Mouse (Mus musculus) hindbrain, postnatal 0 days (tissue): ENCODE measurements around the gene Pcdh7. TPM values are rescaled to one million over a fixed set of nuclear protein-coding genes. Genes with fewer than 3 reads are reported as not detected.

ENCODE experiments used
- ATAC-seq: fragments of 200-750 bp; cut with Nextera tagmentation; 2 replicates; pipeline ENCODE4 v1.8.0; 2017; ENCODE audit warnings: mild to moderate bottlenecking, moderate TSS enrichment, moderate library complexity
- DNase-seq: peaks from one replicate; pipeline ENCODE4 v3.0.0-alpha.2; 2015; ENCODE audit warnings: low spot score
- H3K27ac ChIP-seq: fragments of 300-500 bp; sonication (generic); 2 replicates; pipeline ENCODE4 v1.5.1; 2014; ENCODE audit warnings: mild to moderate bottlenecking
- H3K27me3 ChIP-seq: fragments of 300-500 bp; sonication (generic); 2 replicates; pipeline ENCODE4 v1.6.1; 2014; ENCODE audit warnings: low read length, mixed read lengths; ENCODE audit not compliant: insufficient read depth
- H3K36me3 ChIP-seq: fragments of 300-500 bp; sonication (generic); 2 replicates; pipeline ENCODE4 v1.6.1; 2014; ENCODE audit warnings: low read length, mixed read lengths; ENCODE audit not compliant: insufficient read depth
- H3K4me1 ChIP-seq: fragments of 300-500 bp; sonication (generic); 2 replicates; pipeline ENCODE4 v1.6.1; 2014; ENCODE audit warnings: antibody characterized with exemption, low read length, mixed read lengths; ENCODE audit not compliant: insufficient read depth
- H3K4me2 ChIP-seq: fragments of 300-500 bp; sonication (generic); 2 replicates; pipeline ENCODE4 v1.6.1; 2014; ENCODE audit warnings: low read depth, mild to moderate bottlenecking, low read length, moderate library complexity, mixed read lengths
- H3K4me3 ChIP-seq: fragments of 300-500 bp; sonication (generic); 2 replicates; pipeline ENCODE4 v1.5.1; 2014; ENCODE audit warnings: low read length
- H3K9ac ChIP-seq: fragments of 300-500 bp; sonication (generic); replicated peaks from 2 replicates; pipeline ENCODE4 v1.6.1; 2014; ENCODE audit warnings: mild to moderate bottlenecking, low read length, moderate library complexity, mixed read lengths
- H3K9me3 ChIP-seq: fragments of 300-500 bp; sonication (generic); 2 replicates; pipeline ENCODE4 v1.6.1; 2016; ENCODE audit warnings: low read length, mixed read lengths
- CTCF ChIP-seq: IDR thresholded peaks from 2 replicates; pipeline ENCODE4 v1.5.1; 2016; ENCODE audit warnings: antibody characterized with exemption, control low read depth, low read depth
- WGBS: fragments of 180-500 bp; shearing (Covaris S2); extraction: QIAGEN DNeasy Blood & Tissue Kit; methylation state at CpG from one replicate; pipeline ENCODE4 v1.1.7; 2014; 5-methylcytosine and 5-hydroxymethylcytosine counted together
- polyA plus RNA-seq: library from polyadenylated mRNA; unstranded; fragments of >200 nt; fragmentation: Nextera tagmentation; extraction: Ambion mirVana; gene quantifications from 2 replicates; pipeline ENCODE4 v1.2.1, GENCODE M21; 2015
- total RNA-seq: library from RNA; depleted of rRNA; stranded (reverse); fragments of >200 nt; gene quantifications from 2 replicates; pipeline ENCODE4 v1.2.3, GENCODE M21; 2014

Gene Pcdh7
- total and polyA plus RNA-seq, 2 experiments from 2014 or later = 26.1 to 152 TPM

DNA sequence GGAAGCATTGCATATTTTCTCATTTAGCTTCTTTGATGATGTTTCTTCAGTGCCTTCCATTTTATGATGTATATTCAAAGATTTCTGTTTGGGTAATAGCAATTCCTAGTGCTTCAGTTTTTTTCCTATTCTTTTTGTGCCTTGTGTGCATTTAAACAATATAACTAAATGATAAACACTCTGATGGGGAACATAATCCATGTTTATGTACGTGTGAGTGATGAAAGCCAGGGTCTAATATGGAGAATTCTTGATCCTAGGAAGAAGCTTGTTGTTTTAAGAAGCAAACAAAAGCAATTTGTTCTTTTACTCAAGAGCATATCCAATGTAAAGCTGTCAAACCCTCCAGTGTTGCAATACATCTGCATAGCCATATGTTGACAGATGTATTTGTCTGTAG is 153.0 kb downstream of the Pcdh7 start:
- DNase-seq = no peak
- no peak overlapping the region for H3K4me3 ChIP-seq
- 70% methylated on average over 1 of the region's 1 CpGs for WGBS
- TF ChIP-seq CTCF = no peak
- no peaks in the 10 kb centered on the region for H3K9me3 ChIP-seq
- no peaks in the 10 kb centered on the region for H3K27me3 ChIP-seq
- H3K27ac ChIP-seq = no peak overlapping the region
- no peak overlapping the region for H3K9ac ChIP-seq
- no peaks in the 10 kb centered on the region for H3K4me1 ChIP-seq
- no peak overlapping the region for H3K4me2 ChIP-seq
- no peaks in the 10 kb centered on the region for H3K36me3 ChIP-seq
- no peak for ATAC-seq

DNA sequence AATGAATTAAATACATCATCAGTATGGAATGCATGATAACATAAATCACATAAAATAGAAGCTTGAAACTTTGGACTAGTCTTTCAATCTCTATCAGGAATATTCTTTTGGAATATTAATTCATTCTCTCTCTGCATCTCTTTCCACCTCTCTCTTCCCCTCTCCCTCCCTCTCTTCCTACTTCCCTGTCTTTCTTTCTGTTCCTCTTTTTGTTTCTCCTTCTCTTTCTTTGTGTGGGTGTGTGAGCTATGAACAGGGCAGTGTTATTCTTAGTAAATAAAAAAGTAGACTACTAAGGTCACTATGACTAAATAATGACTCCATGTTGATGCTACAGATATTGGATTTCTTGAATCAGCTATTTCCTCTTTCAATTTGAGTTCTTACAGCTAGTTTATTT is 167.2 kb downstream of the Pcdh7 start:
- Histone ChIP-seq H3K27me3 (no peaks in the 10 kb centered on the region), H3K4me3 (no peak overlapping the region), H3K4me2 (no peak overlapping the region), H3K36me3 (no peaks in the 10 kb centered on the region), H3K9me3 (no peaks in the 10 kb centered on the region), H3K9ac (no peak overlapping the region), H3K4me1 (no peaks in the 10 kb centered on the region), H3K27ac (no peak overlapping the region)
- no peak for TF ChIP-seq CTCF
- no peak for ATAC-seq
- DNase-seq = no peak

DNA sequence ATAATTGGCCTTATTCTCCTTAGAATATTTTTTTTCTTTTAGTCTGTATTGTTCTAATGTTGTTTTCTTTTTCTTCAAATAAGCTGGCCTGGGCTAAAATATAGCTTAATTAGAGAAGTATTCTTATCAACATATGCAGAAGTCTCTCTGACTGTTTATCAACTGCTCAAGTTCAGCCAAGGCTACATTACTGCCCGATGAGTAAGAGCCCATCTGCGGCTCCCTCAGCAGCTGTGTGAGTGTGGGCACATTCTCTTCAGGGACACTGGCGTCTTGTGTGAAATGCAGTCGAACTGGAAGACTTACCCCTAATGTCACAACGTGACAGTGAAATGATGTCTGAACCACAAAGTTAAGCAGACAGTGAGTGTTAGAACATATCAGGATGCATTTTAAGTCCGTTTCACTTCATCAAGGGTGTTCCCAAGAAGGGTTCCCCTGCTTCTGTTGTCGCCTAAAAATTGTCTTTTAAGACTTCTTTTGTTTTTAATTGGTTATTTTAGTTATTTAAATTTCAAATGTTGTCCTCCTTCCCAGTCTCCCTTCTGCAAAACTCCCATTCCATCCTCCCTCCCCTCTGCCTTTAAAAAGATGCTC is 181.3 kb downstream of the Pcdh7 start:
- TF ChIP-seq CTCF = no peak
- DNase-seq = no peak
- no peak overlapping the region for H3K27ac ChIP-seq
- no peak overlapping the region for H3K4me2 ChIP-seq
- no peak overlapping the region for H3K4me3 ChIP-seq
- 75% methylated on average over 7 of the region's 7 CpGs for WGBS
- H3K36me3 ChIP-seq = no peaks in the 10 kb centered on the region
- no peaks in the 10 kb centered on the region for H3K4me1 ChIP-seq
- no peaks in the 10 kb centered on the region for H3K27me3 ChIP-seq
- H3K9ac ChIP-seq = no peak overlapping the region
- H3K9me3 ChIP-seq = no peaks in the 10 kb centered on the region
- ATAC-seq = no peak

DNA sequence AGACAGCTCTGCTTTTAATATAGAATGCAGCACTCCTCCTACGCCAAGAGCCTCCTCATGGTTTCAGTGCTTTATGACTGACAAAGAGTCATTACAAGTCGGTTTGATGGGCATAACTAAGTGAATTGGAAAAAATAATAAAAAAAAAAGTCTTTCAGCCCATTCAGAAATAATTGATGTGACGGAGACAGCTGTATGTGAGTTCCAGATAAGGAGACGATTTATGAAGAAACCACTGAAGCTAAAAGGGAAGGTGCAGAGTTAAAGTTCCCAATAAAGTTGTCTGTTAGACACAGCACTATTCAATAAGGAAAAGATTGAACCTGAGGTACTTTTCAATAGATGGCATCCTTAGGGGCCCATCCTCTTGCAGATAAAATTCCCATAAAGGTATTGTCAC is 189.5 kb downstream of the Pcdh7 start:
- TF ChIP-seq CTCF = no peak
- Histone ChIP-seq H3K36me3 (no peaks in the 10 kb centered on the region), H3K27ac (no peak overlapping the region), H3K27me3 (no peaks in the 10 kb centered on the region), H3K4me1 (no peaks in the 10 kb centered on the region), H3K4me2 (no peak overlapping the region), H3K9me3 (no peaks in the 10 kb centered on the region), H3K9ac (no peak overlapping the region), H3K4me3 (no peak overlapping the region)
- WGBS = 77% methylated on average over 4 of the region's 4 CpGs
- no peak for ATAC-seq
- no peak for DNase-seq

DNA sequence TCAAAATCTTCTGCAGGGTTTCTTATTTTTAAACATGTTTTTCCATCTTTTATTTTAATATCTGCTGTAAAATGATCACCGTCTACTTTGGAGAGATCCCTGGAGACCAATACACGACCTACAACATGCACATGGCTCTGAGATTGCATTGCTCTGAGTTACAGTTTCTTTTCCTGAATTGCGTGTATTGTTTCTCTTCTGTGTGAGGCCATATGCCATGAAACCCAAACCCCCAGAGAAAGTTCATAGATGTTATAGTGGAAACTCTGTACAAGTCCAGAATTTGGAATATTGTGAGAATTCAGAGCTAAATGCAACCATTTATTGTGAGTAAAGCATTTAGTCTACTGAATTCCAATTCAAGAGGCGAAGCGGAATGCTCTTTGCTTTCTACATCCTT is 203.4 kb downstream of the Pcdh7 start:
- WGBS = 80% methylated on average over 5 of the region's 5 CpGs
- no peak for ATAC-seq
- no peak overlapping the region for H3K9ac ChIP-seq

DNA sequence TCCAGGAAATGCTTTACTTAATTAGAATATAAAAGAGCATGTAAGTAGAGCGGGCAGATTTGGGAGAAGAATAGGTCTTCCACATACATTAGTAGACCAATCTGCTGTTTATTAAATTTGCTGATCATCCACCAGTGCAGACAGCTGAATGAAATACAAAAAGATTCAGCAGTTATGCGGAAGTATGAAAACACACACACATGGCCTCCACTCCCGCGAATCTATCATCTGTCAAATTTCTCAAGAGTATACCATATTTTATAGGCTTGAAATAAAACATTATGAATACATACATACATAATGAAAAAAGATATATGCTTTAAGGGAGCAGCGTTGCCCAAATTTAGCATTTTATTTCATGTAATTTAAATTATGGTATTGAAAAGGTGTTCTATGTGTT is 213.6 kb downstream of the Pcdh7 start:
- Histone ChIP-seq H3K4me1 (no peaks in the 10 kb centered on the region), H3K4me3 (no peak overlapping the region), H3K36me3 (no peaks in the 10 kb centered on the region), H3K27me3 (no peaks in the 10 kb centered on the region), H3K9me3 (no peaks in the 10 kb centered on the region), H3K4me2 (no peak overlapping the region), H3K27ac (no peak overlapping the region), H3K9ac (no peak overlapping the region)
- TF ChIP-seq CTCF = no peak
- ATAC-seq (no peak), DNase-seq (no peak)
- WGBS = 84% methylated on average over 5 of the region's 5 CpGs

More for the DNA sequence above, 203.4 kb downstream of the Pcdh7 start:
- Histone ChIP-seq H3K9me3 (no peaks in the 10 kb centered on the region), H3K4me1 (no peaks in the 10 kb centered on the region), H3K27me3 (no peaks in the 10 kb centered on the region), H3K27ac (no peak overlapping the region), H3K4me2 (no peak overlapping the region), H3K36me3 (no peaks in the 10 kb centered on the region), H3K4me3 (no peak overlapping the region)
- TF ChIP-seq CTCF = no peak
- no peak for DNase-seq

DNA sequence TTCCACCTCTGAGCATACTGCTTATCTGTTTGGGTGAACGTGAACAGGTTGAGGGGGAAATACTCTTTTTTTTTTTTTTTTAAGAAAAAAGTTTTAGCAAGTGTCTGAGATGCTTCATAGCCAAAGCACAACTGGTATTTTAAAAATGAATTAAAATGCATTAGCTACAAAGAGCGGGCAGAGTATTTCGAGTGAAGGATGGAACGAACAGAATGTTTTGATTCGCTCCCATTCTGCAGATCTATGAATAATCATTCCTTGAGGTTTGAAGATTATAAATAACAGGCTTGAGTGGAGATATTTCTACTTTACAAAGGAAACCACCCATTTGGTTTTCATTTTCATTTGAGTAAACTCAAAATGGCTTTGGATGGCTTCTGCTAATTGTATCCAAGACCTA is 214.0 kb downstream of the Pcdh7 start:
- Histone ChIP-seq H3K27me3 (no peaks in the 10 kb centered on the region), H3K9me3 (no peaks in the 10 kb centered on the region), H3K4me2 (no peak overlapping the region), H3K9ac (no peak overlapping the region), H3K4me1 (no peaks in the 10 kb centered on the region), H3K27ac (no peak overlapping the region), H3K4me3 (no peak overlapping the region), H3K36me3 (no peaks in the 10 kb centered on the region)
- TF ChIP-seq CTCF = no peak
- WGBS = 92% methylated on average over 5 of the region's 5 CpGs
- ATAC-seq = no peak
- no peak for DNase-seq
